Mouse (Mus musculus): ENCODE results near the gene Itpa.
A peak's percentile ranks its signal among the peaks of the same experiment; 100 is the strongest.

Gene Itpa

GRCm38 (mm10) chr2:130656536-130656935, 10.9 kb upstream of the Itpa start:
- DNase-seq (ENCODE audit: low spot score) = no peak

GRCm38 (mm10) chr2:130657541-130657940, 9.9 kb upstream of the Itpa start:
- no peak for DNase-seq (ENCODE audit: low spot score)

DNA sequence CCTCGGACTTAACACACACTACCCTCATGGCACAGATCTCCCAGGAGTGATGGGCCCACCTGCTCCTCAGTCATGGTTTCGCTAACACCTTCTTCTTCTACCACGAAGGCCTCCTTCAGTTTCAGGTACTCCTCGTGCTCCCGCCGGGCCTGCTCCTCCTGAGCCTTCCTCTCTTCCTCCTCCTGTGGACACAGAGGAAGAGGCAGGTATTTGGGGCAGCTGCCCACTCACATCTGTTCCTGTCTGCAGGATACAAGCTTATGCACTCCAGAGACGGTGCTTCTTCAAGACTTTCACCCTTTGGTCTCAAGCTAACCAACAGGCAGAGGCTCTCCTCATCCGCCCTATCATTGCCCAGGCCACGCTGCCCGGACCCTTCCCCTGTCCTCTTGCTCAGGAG, 8.9 kb upstream of the Itpa start:
- DNase-seq (ENCODE audit: low spot score) = no peak

GRCm38 (mm10) chr2:130663342-130663741, 4.1 kb upstream of the Itpa start:
- no peak for DNase-seq (ENCODE audit: low spot score)

DNA sequence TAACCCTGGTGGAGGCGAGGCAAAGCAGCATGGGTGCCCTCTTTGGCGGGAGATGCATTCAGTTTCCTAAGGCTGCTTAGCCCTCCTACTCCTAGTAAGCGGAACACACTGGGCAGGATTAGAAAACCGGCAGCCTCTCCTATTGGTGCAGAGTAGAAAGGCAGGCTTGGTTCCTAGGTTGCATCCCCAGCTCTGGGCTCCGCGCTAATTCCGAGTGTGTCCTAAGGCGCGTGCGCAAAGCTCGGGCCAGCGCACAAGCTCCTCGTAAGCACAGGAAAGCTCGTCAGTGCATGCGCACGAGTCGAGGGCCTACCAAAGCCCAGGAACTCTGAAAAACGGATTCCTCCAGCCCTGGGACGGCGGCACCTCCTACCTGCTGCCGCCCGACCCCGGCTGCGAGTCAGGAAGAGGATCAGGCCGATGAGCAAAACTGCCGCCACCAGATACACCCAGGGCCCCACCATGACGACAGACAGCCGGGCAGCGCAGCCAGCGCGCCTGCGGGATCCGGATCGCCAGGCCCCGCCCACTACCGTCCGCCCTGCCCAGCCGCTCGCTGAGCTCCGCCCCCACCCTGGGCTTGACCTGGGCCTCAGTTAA, 3.2 kb upstream of the Itpa start, which contains the start of gene Ddrgk1:
Gene Ddrgk1, minus strand, starts transcription at position 558 of the 600 bp plus-strand sequence.
- DNase-seq (ENCODE audit: low spot score) = peak; percentile 96

- DNase-seq (ENCODE audit: low spot score) = no peak
Observed at GRCm38 (mm10) chr2:130677211-130677610, 9.8 kb downstream of the Itpa start.

- no peak for DNase-seq (ENCODE audit: low spot score)
Observed at GRCm38 (mm10) chr2:130679154-130679553, 11.7 kb downstream of the Itpa start.

GRCm38 (mm10) chr2:130679899-130680298, 12.5 kb downstream of the Itpa start:
- no peak for DNase-seq (ENCODE audit: low spot score)

DNA sequence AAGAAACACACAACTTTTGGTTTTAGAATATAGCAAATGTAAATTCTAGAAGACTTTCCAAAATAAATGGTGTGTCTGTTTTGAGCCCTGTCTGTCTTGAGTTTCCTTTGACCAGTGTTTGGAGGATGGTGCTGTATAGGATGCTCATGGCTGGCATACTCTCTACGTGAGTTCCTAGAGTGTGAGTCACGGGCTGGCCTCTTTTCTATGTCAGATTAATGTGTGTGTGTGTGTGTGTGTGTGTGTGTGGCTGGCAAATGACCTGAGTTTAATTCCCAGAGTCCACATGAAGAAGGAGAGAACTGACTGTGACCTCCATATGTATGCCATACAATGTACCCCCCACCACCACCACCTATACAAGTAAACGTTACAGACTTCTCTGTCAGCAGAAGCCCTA, 14.1 kb downstream of the Itpa start:
- DNase-seq (ENCODE audit: low spot score) = no peak

DNA sequence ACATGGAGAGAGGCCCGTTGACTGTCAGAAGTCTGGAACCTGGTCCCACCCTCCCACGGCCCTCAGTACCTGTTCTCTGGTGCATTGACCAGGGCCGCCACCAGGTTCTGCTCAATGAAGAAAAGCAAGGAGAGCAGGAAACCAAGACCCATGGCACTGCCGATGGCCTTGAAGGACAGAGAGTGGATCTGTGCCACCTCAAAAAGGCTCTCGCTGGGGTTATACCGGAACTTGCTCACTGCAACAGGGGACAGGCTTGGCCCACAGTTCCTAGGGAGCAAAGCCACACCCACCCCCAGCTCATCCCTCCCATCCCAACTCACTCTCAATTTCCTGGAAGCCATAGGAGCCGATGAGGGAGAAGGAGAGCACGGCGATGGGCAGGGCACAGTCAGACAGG, 18.0 kb downstream of the Itpa start:
- no peak for DNase-seq (ENCODE audit: low spot score)

GRCm38 (mm10) chr2:130689011-130689410, 21.6 kb downstream of the Itpa start:
- no peak for DNase-seq (ENCODE audit: low spot score)

DNA sequence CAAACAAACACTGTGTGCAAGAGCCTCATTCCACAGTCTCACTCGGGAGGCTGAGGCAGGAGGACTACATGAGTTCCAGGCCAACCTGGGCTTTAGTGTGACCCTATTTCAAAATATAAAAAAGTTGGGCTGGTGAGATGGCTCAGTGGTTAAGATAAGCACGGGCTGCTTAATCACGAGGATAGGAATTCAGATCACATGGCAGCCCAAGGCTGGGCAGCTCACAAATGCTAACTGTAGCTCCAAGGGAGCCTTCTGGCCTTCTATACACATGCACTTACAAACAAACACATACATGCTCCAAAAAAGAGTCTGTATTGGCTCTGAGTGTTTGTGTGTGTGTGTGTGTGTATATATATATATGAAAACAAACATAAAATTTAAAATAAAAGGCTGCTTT, 26.2 kb downstream of the Itpa start:
- DNase-seq (ENCODE audit: low spot score) = no peak

- DNase-seq (ENCODE audit: low spot score) = no peak
Observed at GRCm38 (mm10) chr2:130696700-130697152, 29.3 kb downstream of the Itpa start.

GRCm38 (mm10) chr2:130697153-130697810, 29.9 kb downstream of the Itpa start, which contains the start of gene Slc4a11:
Gene Slc4a11, minus strand, starts transcription at chr2:130697519.
- peak; percentile 82 for DNase-seq (ENCODE audit: low spot score)

DNA sequence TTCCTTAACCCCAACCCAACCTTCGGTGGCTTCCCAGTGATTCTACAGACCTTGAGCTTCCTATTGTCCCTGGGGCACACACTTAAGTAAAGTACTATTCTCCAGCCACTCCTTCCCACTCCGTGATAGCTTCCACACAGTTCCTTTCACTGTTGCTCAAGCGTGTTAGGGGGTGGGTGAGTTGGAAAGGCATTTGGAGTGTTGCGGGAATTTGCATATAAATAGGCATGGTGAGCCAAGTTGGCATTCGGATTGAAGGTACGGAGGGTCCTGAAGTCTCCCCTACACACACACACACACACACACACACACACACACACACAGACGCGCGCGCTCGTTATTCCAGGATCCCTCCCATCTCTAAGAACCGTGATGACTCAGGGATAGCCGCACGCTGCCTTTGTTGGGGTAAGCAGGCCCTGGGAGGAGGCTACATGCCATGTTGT, 30.4 kb downstream of the Itpa start:
- no peak for DNase-seq (ENCODE audit: low spot score)

DNA sequence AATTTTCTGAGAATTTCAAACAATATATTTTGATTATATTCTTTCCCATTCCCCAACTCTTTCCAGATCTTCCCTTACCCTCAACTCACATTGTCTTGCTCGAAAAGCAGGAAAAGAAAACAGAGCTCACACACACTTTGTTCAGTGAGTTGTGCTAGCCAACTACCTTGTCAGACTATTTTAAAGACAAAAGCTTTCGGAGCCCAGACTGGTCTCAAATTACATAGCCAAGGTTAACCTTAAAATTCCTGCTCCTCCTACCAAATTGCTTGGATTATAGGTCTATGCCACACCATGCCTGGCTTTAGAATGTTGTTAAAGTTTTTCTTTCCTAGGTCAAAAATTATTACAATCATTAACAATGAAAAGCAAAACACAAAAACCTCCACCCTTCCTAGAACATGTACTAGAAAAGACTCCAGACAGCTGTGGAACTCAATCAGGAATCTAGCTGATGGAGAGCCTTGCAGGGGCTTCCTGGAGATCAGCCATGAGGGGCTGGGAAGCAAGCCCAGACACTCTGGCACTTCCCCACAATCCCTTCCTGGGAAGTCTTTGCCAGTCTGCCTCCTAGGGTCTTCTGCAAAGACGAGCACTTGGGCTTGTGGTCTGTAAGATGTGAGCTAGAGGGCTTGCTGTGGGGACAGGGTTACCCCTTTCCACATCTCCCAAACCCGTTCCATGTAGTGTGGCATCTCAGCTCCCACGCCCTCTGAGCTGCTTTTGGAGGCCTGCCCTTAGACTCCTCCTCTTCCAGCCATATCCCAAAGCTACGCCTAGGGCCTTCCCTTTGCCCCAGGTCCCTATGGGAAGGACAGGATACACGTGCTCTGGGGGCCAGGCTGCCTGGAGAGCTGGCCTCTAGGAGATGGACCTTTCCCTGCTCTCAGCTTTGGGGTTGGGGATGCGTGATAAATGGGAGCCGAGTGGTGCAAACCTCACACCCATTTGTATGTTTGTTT, 36.9 kb downstream of the Itpa start:
- DNase-seq (ENCODE audit: low spot score) = no peak

DNA sequence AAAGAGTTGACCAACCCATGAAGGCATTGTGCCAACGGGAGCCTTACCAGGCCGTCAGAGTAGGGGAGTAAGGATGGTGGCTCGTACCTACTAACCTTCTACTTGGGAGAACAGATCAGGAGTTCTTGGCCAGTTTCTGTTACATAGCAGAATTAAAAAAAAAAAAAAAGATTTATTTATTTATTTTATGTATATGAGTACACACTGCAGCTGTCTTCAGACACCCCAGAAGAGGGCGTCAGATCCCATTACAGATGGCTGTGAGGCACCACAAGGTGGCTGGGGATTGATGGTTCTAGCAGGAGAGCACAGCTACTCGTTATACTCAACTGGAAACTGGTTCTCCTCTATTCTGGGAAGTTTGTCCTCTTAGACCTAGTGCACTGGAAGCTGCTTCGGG, 37.8 kb downstream of the Itpa start:
- no peak for DNase-seq (ENCODE audit: low spot score)

DNA sequence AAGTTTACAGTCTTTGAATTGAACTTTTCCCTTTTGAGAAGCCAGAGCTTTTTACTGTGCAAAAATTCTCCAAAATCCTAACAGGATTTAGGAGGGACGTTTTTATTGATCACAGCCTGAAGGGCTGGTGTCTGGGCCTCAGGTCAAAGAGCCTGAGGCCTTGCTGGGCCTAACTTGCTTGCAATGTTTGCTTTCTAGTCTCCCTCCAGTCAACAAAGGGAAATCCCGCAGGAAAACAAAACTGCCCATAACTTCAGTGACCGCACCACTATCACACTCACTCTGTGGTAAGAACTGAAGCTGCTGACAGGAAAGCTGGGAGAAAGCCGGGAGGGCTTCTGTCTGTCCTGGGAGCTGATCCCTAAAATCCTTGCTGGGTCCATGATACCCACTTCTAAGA, 39.2 kb downstream of the Itpa start:
- no peak for DNase-seq (ENCODE audit: low spot score)

- no peak for DNase-seq (ENCODE audit: low spot score)
Observed at GRCm38 (mm10) chr2:130707057-130707456, 39.6 kb downstream of the Itpa start.

GRCm38 (mm10) chr2:130717951-130718350, 50.5 kb downstream of the Itpa start:
- DNase-seq (ENCODE audit: low spot score) = no peak

GRCm38 (mm10) chr2:130724369-130724768, 57.0 kb downstream of the Itpa start:
- no peak for DNase-seq (ENCODE audit: low spot score)

GRCm38 (mm10) chr2:130727752-130728151, 60.3 kb downstream of the Itpa start:
- no peak for DNase-seq (ENCODE audit: low spot score)

Data from yolk sac, embryonic 10.5 days (tissue).